Mouse (Mus musculus): ENCODE results near the gene Flywch1.

GRCm38 (mm10) chr17:23819235-23819634, 47.8 kb upstream of the Flywch1 start:
- TF ChIP-seq GATA1 (IDR thresholded peaks at IDR 0.05; ENCODE audit: borderline replicate concordance, low read length) (no peak), FLI1 (IDR thresholded peaks at IDR 0.05; ENCODE audit: low read length) (no peak)

Data from megakaryocyte, embryonic 14.5 days (primary cell).